10 mouse cellular contexts compared by ENCODE assay signal in the genomic region with DNA sequence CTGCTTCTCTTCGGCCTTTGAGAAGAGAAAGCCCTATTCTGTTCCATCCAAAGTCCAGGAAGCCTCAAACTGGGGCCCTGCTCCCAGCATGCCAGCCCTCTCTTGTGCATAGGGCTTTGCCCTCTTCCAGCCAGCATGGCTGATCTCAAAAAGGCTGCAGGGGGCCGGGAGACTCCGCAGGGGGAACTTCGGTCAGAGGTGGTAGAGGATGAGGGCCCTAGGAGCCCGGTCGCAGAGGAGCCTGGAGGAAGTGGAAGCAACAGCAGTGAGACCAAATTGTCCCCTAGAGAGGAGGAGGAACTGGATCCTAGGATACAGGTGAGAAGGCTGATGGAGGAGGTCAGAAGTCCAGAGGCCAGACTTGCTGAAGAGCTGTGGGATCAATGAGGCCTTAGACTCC. TPM values are rescaled to one million over a fixed set of nuclear protein-coding genes. Genes with fewer than 3 reads are reported as not detected.
DNase-seq lines count a peak whose midpoint lies in the region; ATAC-seq and TF ChIP-seq lines count a peak whose summit lies in the region.
"Had no signal": no experiment of that assay in that cellular context is flagged by ENCODE, and none has a peak within 500 bp of the region (broad histone marks: within the 10 kb centered on the region; RNA-seq: fewer than 3 reads in every experiment).

No protein-coding gene starts in this region.

- TF ChIP-seq POLR2A in liver, adult 2 months (IDR thresholded peaks at IDR 0.05; ENCODE audit: extremely low read depth, insufficient read depth, low read length) = no peak

- TF ChIP-seq CTCF in liver, adult 2 months (IDR thresholded peaks at IDR 0.05; ENCODE audit: low read depth, low read length) = no peak

- 0 out of 2 replicates have a peak, but pooled peaks cover 3% of the 10 kb centered on the region for H3K9me3 ChIP-seq in embryonic facial prominence, embryonic 15.5 days (replicated peaks)
- H3K9me3 ChIP-seq in intestine, embryonic 15.5 days = no peaks in the 10 kb centered on the region
- no peaks in the 10 kb centered on the region for H3K9me3 ChIP-seq in neural tube, embryonic 13.5 days

- peak overlapping the region; percentile 14; the same call in 1 of the 2 replicates for H3K9ac ChIP-seq in liver, adult 2 months (ENCODE audit: low read depth, low read length)
- peak overlapping the region; percentile 78 for H3K9ac ChIP-seq in embryonic facial prominence, embryonic 15.5 days
- H3K9ac ChIP-seq in intestine, embryonic 15.5 days = peak overlapping the region; percentile 68; the same call in 1 of the 2 replicates
- peak overlapping the region; percentile 89 for H3K9ac ChIP-seq in neural tube, embryonic 13.5 days

- H3K27me3 ChIP-seq in liver, adult 2 months (ENCODE audit: control insufficient read depth, insufficient read depth, low read length) = no peaks in the 10 kb centered on the region
- no peaks in the 10 kb centered on the region for H3K27me3 ChIP-seq in embryonic facial prominence, embryonic 15.5 days
- no peaks in the 10 kb centered on the region for H3K27me3 ChIP-seq in intestine, embryonic 15.5 days (replicated peaks)
- no peaks in the 10 kb centered on the region for H3K27me3 ChIP-seq in neural tube, embryonic 13.5 days

- ATAC-seq in embryonic facial prominence, embryonic 15.5 days (ENCODE audit: insufficient number of reproducible peaks, low FRiP score, low TSS enrichment, low read depth) = no peak
- ATAC-seq in intestine, embryonic 15.5 days = no peak
- ATAC-seq in neural tube, embryonic 13.5 days (ENCODE audit: low read depth) = 0 out of 2 replicates have a peak, but pooled peaks have one; percentile 0
- ATAC-seq in activated CD4-positive, CD25-positive, alpha-beta regulatory T cell, adult 4 months = no peak

- DNase-seq in liver, adult 2 months (ENCODE audit: extremely low read depth, low read depth, low spot score) = no peak
- no peak for DNase-seq in liver
- DNase-seq in spleen, adult 18-20 months = no peak
- DNase-seq in lung, adult 18-20 months = no peak
- DNase-seq: lung, adult 2 months had no signal

- peaks cover 20% of the 10 kb centered on the region; the same call in 1 of the 2 replicates for H3K79me2 ChIP-seq in liver, adult 2 months (ENCODE audit: control insufficient read depth, insufficient read depth, low read length)

- 85% methylated on average over 6 of the region's 6 CpGs for WGBS in liver, adult 2 months
- WGBS in embryonic facial prominence, embryonic 15.5 days = 86% methylated on average over 6 of the region's 6 CpGs
- WGBS in intestine, embryonic 15.5 days = 79% methylated on average over 6 of the region's 6 CpGs
- WGBS in neural tube, embryonic 13.5 days = 82% methylated on average over 6 of the region's 6 CpGs

- H3K4me2 ChIP-seq in embryonic facial prominence, embryonic 15.5 days (replicated peaks) = peak overlapping the region; percentile 90
- H3K4me2 ChIP-seq in intestine, embryonic 15.5 days (replicated peaks) = peak overlapping the region; percentile 89
- H3K4me2 ChIP-seq in neural tube, embryonic 13.5 days = peak overlapping the region; percentile 98

- no peak overlapping the region for H3K27ac ChIP-seq in liver, adult 2 months (replicated peaks; ENCODE audit: insufficient read depth, low read depth, low read length)
- no peak overlapping the region for H3K27ac ChIP-seq in embryonic facial prominence, embryonic 15.5 days (replicated peaks)
- H3K27ac ChIP-seq in intestine, embryonic 15.5 days = no peak overlapping the region
- no peak overlapping the region for H3K27ac ChIP-seq in neural tube, embryonic 13.5 days (replicated peaks)

- peaks cover under 1% of the 10 kb centered on the region; the same call in 1 of the 2 replicates for H3K36me3 ChIP-seq in liver, adult 2 months (ENCODE audit: control insufficient read depth, insufficient read depth, low read length)
- peaks cover 31% of the 10 kb centered on the region for H3K36me3 ChIP-seq in embryonic facial prominence, embryonic 15.5 days
- H3K36me3 ChIP-seq in intestine, embryonic 15.5 days = peaks cover 11% of the 10 kb centered on the region; the same call in 1 of the 2 replicates
- H3K36me3 ChIP-seq in neural tube, embryonic 13.5 days = peaks cover 49% of the 10 kb centered on the region

- H3K4me3 ChIP-seq in liver, adult 2 months (ENCODE audit: insufficient read depth, low read depth, low read length) = no peak overlapping the region
- peak overlapping the region; percentile 84 for H3K4me3 ChIP-seq in embryonic facial prominence, embryonic 15.5 days (replicated peaks)
- H3K4me3 ChIP-seq in intestine, embryonic 15.5 days (replicated peaks) = peak overlapping the region; percentile 73
- peak overlapping the region; percentile 94 for H3K4me3 ChIP-seq in neural tube, embryonic 13.5 days

- H3K4me1 ChIP-seq in liver, adult 2 months (ENCODE audit: control insufficient read depth, insufficient read depth, low read length) = peaks cover 14% of the 10 kb centered on the region
- peaks cover 32% of the 10 kb centered on the region for H3K4me1 ChIP-seq in embryonic facial prominence, embryonic 15.5 days
- H3K4me1 ChIP-seq in intestine, embryonic 15.5 days (replicated peaks) = peaks cover 25% of the 10 kb centered on the region
- peaks cover 51% of the 10 kb centered on the region for H3K4me1 ChIP-seq in neural tube, embryonic 13.5 days (replicated peaks)

RNA-seq across cellular contexts. Expression of a gene that starts 1.0 kb away (rescaled TPM):
- total RNA-seq in liver, adult 2 months (2014; rRNA removed) = 8.9 and 10.3 TPM in 2 replicates
- 15.8 and 19.6 TPM in 2 replicates for polyA plus RNA-seq in liver, adult 2 months (2012; rRNA removed)
- 34.0 and 38.7 TPM in 2 replicates for polyA plus RNA-seq in embryonic facial prominence, embryonic 15.5 days (2015; fragmentation: Nextera tagmentation; extraction: Ambion mirVana)
- polyA plus RNA-seq in intestine, embryonic 15.5 days (2015; fragmentation: Nextera tagmentation; extraction: Ambion mirVana) = 28.5 and 28.6 TPM in 2 replicates
- polyA plus RNA-seq in neural tube, embryonic 13.5 days (2015; fragmentation: Nextera tagmentation; extraction: Ambion mirVana) = 46.2 and 47.4 TPM in 2 replicates
- polyA plus RNA-seq in activated CD4-positive, CD25-positive, alpha-beta regulatory T cell, adult 4 months (2017; shearing (Covaris generic)) = 1 to 10 TPM; 3.7 to 5.9 TPM

RNA-seq across cellular contexts. Expression of a gene that starts 1.4 kb away (rescaled TPM):
- 20.7 and 23.8 TPM in 2 replicates for total RNA-seq in liver, adult 2 months (2014; rRNA removed)
- polyA plus RNA-seq in liver, adult 2 months (2012; rRNA removed) = 14.9 and 18.6 TPM in 2 replicates
- 39.6 and 41.0 TPM in 2 replicates for polyA plus RNA-seq in embryonic facial prominence, embryonic 15.5 days (2015; fragmentation: Nextera tagmentation; extraction: Ambion mirVana)
- polyA plus RNA-seq in intestine, embryonic 15.5 days (2015; fragmentation: Nextera tagmentation; extraction: Ambion mirVana) = 37.0 and 42.7 TPM in 2 replicates
- 35.5 and 39.5 TPM in 2 replicates for polyA plus RNA-seq in neural tube, embryonic 13.5 days (2015; fragmentation: Nextera tagmentation; extraction: Ambion mirVana)
- polyA plus RNA-seq in activated CD4-positive, CD25-positive, alpha-beta regulatory T cell, adult 4 months (2017; shearing (Covaris generic)) = 10 to 100 TPM; 43.4 to 44.5 TPM

RNA-seq across cellular contexts. Expression of a gene that starts 24.7 kb away (rescaled TPM):
- 2.3 and 3.0 TPM in 2 replicates for total RNA-seq in liver, adult 2 months (2014; rRNA removed)
- polyA plus RNA-seq in liver, adult 2 months (2012; rRNA removed) = 5.9 and 8.9 TPM in 2 replicates
- 33.1 and 37.1 TPM in 2 replicates for polyA plus RNA-seq in embryonic facial prominence, embryonic 15.5 days (2015; fragmentation: Nextera tagmentation; extraction: Ambion mirVana)
- polyA plus RNA-seq in intestine, embryonic 15.5 days (2015; fragmentation: Nextera tagmentation; extraction: Ambion mirVana) = 22.1 and 23.6 TPM in 2 replicates
- 25.6 and 26.9 TPM in 2 replicates for polyA plus RNA-seq in neural tube, embryonic 13.5 days (2015; fragmentation: Nextera tagmentation; extraction: Ambion mirVana)
- polyA plus RNA-seq in activated CD4-positive, CD25-positive, alpha-beta regulatory T cell, adult 4 months (2017; shearing (Covaris generic)) = 10 to 100 TPM in 1 of 2 experiments, 1 to 10 TPM in 1; 6.5 to 10.3 TPM

RNA-seq across cellular contexts. Expression of a gene that starts 47.3 kb away (rescaled TPM):
- total RNA-seq in liver, adult 2 months (2014; rRNA removed) = not detected in 2 replicates
- 2.6 and 4.0 TPM in 2 replicates for polyA plus RNA-seq in liver, adult 2 months (2012; rRNA removed)
- 0.20 and 0.35 TPM in 2 replicates for polyA plus RNA-seq in embryonic facial prominence, embryonic 15.5 days (2015; fragmentation: Nextera tagmentation; extraction: Ambion mirVana)
- 874 and 977 TPM in 2 replicates for polyA plus RNA-seq in intestine, embryonic 15.5 days (2015; fragmentation: Nextera tagmentation; extraction: Ambion mirVana)
- not detected in 2 replicates for polyA plus RNA-seq in neural tube, embryonic 13.5 days (2015; fragmentation: Nextera tagmentation; extraction: Ambion mirVana)
- not detected for polyA plus RNA-seq in activated CD4-positive, CD25-positive, alpha-beta regulatory T cell, adult 4 months (2017; shearing (Covaris generic))
- total RNA-seq: adrenal gland, postnatal 14 days had no signal

RNA-seq across cellular contexts. Expression of a gene that starts 56.9 kb away (rescaled TPM):
- total RNA-seq in liver, adult 2 months (2014; rRNA removed) = 0.07 TPM in 1 of 2 replicates, not detected in the other
- polyA plus RNA-seq in liver, adult 2 months (2012; rRNA removed) = not detected in 2 replicates
- 2.0 and 2.4 TPM in 2 replicates for polyA plus RNA-seq in embryonic facial prominence, embryonic 15.5 days (2015; fragmentation: Nextera tagmentation; extraction: Ambion mirVana)
- not detected in 2 replicates for polyA plus RNA-seq in intestine, embryonic 15.5 days (2015; fragmentation: Nextera tagmentation; extraction: Ambion mirVana)
- not detected in 2 replicates for polyA plus RNA-seq in neural tube, embryonic 13.5 days (2015; fragmentation: Nextera tagmentation; extraction: Ambion mirVana)
- polyA plus RNA-seq in activated CD4-positive, CD25-positive, alpha-beta regulatory T cell, adult 4 months (2017; shearing (Covaris generic)) = not detected
- total RNA-seq: adrenal gland, postnatal 14 days had no signal

Comparison
In these comparisons a context has a peak if more than half of its experiments do, and no peak if none do; other contexts are left out.
1. H3K9ac ChIP-seq: peak in every context shown above with its lines; median percentile 89 in neural tube, embryonic 13.5 days; 78 in embryonic facial prominence, embryonic 15.5 days; 68 in intestine, embryonic 15.5 days; 14 in liver, adult 2 months.